Mouse (Mus musculus) layer of hippocampus, postnatal 10 days (tissue): ENCODE results near the gene Zfp276. TPM values are rescaled to one million over a fixed set of nuclear protein-coding genes. Genes with fewer than 3 reads are reported as not detected.
"Not testable (repeated sequence)": the region's sequence is repeated elsewhere in the genome, so short reads cannot be mapped to it uniquely, and the experiment has no call there.

Source experiments
- DNase-seq, 2 experiments: peaks; one replicate each; pipeline ENCODE4 v3.0.0; 2021; ENCODE audit warnings: low spot score in 2 of 2
- total RNA-seq, 2 experiments: library from RNA; stranded (reverse); gene quantifications; 2 replicates each; pipeline ENCODE4 v1.2.3; 2021

Gene Zfp276
- total RNA-seq, 2 experiments from 2014 or later, result 23.5 to 26.1 TPM

DNA sequence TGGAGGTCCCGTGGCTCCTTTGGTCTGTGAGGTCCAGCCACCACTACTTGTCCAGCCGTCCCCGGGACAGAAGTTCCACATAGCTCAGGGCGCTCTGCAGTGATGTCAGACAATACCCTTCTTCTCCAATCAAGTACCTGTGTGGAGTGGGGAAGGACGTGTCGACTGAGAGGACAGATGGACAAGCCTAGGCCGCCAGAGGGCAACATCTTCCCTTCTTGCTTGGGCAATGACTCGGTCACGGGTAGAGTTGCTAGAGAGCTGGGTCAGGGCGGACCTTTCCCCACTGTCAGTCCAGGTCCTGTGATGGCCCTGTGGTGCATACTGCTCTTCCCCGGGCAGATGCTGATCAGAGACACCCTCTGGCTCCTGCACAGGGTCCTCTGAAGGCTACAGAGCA lies 10.9 kb upstream of the Zfp276 start:
- DNase-seq, result no peak

DNA sequence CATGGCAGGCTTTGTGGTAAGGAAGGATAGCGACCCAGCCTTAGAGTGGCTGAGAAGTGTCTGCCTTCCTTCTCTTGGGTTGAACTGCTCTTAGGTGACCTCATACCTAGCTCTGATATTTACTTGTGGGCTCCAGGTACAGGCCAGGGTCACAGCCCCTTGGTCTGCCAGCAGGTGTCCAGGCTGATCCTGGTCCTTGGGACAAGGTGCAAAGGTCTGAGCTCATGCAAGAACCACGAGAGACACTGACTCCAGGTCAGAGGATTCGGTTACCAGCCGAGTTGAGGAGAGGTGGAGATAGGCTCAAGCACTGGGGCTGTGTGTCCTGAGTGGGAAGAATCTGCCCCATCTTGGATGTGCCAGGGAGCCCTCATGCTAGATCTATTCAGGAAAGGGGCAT lies 9.6 kb upstream of the Zfp276 start:
- DNase-seq, result no peak

DNA sequence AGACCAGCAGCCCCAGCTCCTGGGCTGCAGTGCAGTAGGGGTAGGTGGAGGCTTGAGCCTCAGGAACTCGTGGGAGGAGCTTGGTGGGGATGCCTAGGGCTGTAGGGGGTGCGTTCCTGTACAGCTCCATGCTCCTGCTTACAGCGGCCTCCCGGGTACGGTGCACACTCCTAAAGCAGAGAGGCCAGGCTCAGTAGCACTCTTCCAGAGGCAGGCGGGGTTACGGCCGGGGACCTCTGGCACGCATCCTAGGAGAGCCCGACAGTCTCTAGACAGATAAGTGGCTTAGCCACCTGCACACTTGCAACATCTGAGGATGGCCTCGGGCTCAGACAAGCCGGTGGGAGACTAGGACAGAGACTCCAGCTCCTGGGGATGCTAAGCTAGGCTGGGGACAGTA lies 8.5 kb upstream of the Zfp276 start:
- DNase-seq, result no peak

DNA sequence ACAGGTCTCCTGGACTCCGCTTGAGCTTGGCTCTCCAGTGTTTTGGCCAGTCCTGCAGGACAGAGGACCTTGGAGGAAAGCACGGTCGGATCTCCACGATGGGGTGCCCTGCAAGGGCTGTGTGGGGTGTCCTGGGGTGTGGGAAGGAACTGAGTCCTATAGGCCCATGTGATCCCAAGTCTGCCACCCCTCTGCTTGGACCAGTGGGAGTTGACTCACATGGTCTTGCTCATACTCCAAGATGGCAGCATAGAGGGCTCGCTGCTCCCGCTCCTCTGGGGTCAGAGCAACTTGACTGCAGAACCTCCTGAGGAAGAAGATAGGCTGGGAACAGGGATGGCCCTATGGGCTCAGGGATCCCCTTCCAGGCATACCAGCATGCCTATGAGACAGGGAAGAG lies 6.2 kb upstream of the Zfp276 start:
- no peak for DNase-seq

DNA sequence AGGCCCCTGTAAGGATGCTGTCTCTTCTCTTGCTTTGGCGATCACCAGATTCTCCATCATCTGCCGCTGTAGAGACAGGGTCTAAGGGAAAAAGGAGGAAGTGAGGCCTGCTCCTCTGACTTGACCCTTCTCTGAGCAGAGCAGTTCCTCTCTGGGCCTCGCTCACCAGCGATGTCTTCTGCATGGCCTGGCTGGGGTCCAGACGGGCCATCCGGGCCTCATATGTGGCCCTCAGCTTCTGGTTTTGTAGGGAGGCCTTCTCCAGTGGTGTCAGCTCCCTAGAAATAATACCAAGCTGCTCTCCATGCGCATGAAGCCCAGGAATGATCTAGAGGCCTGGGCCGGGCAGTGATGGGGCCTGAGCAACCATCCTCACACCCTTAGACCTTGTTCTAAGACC lies 5.4 kb upstream of the Zfp276 start:
- no peak for DNase-seq

DNA sequence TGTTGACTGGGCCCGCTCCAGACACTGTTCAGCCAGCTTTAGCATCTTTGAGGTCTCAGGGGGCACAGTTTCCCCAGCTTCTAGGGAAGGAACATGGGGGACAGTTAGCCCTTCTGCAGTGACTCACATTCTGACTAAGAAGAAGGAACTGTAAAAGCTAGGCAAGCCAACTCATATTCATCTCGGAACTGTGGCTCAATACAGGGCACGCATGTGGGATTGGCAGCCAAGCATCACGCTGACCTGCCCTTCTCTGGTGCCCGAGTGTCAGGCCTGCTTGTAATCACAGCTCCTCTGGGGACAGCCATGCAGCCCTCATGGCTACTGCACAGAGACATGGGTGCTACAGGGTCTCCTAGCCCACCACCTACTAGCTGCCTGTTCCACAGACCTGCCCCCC lies 3.1 kb upstream of the Zfp276 start:
- DNase-seq, result no peak

DNA sequence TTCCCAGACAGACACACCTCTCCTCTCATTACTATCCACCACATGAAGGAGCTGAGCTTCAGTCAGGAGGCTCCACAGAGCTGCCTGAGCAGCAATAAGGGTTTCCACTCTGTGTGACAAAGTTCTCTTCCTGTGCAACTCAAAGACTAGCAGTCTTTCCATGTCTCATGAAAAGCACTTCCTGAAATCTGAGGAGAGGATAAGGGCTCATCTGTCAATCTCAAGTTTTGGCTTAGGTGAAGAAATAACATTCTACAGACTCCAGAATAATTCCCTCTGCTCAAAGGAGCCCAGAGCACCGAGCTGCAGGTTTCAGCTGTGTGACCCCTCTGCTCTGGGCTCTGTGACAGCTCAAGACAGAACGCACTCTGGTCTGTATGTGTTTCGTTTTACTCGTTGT lies 1.1 kb upstream of the Zfp276 start:
- DNase-seq, result no peak

DNA sequence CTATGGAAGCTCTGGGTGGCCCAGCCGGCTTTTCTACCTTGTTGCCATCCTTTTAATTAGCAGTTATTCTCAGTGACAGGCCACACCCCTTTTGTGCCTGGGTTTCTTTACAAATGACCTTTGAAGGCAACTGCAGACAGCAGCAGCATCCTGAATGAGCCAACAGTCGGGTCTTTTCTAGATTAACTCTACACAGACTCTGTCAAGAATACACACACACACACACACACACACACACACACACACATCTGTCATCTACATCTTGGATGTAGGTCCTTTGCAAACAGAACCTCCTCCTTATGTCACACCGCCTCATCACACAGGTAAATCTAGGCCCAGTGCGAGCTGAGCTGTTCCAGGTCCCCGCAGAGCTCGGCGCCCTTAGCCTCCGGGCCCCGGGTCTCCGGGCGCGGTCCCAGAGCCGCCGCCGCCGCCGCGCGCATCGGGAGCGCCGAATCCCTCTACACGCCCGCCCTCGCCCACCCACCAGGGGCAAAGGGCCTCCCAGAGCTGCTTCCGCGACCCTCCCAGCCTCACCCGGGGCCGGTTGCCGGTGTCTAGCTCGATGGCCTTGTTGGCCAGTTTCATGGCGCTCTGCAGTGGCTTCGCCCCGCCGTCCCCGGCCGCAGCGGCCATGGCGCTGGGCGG lies 420 bp upstream of the Zfp276 start:
- no peak for DNase-seq

DNA sequence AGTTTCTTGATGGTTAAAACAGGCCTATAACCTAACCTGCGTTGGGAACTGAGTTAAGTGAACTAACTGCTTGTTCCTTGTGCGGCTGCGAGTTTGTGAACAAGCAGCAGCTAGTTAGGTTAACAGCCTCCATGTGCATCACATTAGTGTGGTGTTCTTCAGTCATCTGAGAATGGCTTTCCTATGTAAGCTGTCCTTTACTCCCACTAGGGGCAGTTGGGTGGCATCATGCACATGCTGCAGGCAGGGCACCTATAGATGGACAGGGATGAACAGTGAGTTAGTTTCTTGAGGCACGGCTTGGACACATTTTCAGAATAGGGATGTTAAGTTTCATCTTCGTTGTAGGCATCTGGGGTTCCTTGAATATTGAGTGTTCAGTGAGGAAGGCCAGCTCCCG lies 1.2 kb downstream of the Zfp276 start:
- no peak for DNase-seq

DNA sequence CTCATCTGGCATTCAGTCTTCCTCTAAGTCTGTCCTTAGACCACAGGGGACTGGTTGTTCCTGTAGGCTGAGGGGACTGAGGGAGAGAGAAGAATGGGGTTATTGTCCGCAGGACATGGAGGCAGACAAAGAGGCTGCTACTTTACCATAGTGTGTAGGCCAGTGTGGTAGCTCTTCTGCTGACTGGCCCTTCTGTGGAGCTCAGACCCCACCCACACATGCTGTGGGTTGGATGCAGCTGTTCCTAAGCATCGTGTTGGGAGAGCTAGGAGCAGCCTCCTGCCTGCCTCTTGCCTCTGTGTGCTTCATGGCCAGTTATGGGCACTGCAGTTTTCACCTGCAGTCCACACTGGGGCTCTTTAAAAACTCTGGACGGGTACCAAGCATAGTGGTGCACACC lies 3.1 kb downstream of the Zfp276 start:
- DNase-seq, result no peak

DNA sequence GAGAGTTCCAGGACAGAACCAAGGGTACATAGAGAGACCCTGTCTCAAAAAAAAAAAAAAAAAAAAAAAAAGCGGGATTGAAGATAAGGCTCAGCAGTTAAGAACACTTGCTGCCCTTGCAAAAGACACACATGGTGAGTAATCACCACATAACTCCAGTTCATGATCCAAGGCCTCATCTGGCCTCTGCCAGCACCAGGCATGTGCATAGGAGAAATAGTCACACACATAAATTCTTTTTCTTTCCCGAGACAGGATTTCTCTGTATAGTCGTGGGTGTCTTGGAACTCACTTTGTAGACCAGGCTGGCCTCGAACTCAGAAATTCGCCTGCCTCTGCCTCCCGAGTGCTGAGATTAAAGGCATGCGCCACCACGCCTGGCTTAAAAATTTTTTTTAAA lies 3.6 kb downstream of the Zfp276 start:
- DNase-seq, result not testable (repeated sequence)

DNA sequence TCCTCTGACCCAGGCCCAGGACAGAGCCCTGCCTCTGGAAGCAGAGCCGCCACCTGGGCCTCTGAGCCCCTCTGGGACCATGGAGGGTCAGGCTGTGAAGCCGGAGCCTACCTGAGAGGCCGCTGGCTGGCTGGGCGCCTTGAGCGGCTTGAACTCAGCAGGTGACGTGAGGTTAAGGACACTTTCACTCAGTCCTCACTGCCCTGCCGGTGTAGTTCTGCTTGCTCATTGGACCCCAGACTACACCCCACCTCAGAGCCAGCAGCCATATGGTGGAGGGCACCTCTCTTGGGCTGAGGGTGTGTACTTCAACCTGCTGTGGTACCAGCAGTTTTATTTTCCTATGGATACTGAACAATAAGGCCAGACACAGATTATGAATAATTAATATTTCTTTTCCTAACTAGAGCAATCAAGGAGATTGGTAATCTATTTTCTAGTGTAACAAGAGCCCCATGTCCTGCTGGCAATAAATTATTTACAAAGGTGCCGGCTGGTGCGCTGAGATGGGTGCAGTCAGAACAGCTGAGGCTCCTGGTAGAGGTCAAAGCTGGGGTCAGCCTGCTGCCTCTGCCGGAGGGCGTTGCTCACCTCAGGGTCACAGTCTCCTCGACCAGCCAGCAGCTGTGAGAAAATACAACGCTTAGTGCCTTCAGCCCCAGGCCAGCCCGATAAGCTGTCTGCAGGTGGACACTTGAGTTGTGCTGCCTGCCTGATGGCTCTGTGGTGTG lies 14.1 kb downstream of the Zfp276 start:
- no peak for DNase-seq

DNA sequence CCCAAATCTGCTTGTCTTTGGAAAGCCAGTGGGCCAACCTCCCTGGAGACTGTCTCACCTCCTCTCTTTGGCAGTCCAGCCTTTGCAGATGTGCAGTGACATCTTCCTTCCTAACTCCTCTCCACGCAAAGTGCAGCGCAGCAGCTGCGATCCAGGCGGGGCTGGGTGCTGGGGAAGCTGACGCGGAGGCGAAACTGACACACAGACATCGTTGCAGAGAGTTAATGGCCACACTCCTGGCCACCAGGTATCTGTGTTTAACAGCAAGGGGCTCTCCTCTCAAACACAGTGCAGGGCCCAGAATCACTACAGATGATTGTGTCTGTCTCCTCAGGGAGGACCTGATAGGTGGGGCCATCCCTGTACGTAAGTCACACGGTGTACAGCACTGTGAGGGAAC lies 17.2 kb downstream of the Zfp276 start:
- no peak for DNase-seq

DNA sequence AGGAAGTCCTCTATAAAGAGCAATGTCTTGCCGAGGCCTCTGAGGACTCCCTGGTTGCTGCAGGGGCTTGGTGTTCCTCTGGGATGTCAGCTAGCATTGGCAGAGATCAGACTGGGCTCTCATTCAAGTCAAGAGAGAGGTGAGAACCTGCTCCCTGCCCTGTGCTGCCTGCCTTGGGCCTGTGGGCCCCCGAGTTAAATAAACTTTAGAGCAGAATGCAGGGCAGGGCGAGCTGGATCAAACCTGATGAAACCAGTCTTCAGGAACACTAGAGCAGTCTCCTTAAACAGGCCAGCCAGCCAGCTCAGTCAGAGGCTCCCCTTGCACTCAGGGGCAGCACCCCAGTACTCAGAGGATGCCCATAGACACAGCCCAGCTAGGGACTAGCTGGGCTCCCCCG lies 17.9 kb downstream of the Zfp276 start:
- DNase-seq, result no peak

DNA sequence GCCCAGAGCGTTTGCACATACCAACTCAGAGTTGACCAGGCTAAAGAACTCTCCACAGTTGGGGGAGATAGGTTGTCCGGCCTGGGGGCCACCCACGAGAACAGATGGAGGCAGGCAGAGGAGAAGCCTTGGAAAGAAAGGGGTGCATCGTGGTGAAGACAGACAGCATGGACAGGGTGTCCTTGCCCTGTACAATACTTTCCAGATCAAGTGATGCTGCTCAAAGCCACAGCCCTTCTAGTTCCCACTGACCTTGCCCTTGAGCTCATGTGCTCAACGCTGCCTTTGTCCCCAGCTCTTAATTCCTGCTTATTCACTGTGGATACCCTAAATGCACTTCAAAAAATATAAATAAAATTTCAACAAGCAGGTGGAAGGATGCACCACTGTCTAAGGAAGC lies 20.5 kb downstream of the Zfp276 start:
- no peak for DNase-seq

DNA sequence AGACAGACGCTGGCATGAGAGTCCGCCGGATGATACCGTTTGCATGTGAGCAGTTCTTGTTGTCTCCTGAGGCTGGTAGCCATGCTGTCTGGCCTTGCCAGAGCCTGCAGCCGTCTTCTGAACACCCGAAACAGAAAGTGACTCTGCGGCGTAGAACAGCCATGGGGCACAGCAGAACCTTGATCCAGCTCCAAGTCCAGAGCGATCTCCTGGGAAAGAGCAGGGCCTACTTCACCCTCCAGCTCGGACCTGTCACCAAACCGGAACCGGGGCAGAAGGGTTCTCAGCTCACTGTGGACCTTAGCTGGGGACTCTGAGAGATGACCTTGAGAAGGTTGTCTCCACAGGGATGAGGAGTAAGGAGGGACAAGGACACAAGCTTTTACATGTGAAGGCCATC lies 21.1 kb downstream of the Zfp276 start:
- DNase-seq, result no peak

DNA sequence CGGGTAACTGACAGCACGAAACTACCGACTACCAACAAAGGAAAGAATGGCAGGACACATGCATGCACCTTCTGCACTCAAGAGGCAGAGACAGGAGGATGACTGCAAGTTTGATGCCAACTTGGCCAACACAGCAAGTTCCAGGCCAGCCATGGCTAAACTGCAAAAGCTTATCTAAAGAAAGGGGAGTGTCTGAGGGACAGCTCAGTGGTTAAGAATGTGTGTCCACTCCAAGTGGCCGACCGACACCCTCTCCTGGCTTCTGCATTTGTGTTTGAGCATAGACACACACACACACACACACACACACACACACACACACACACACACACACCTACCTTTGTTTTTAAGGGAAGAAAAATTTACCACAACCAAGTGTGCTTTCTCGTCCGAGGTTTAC lies 24.4 kb downstream of the Zfp276 start:
- no peak for DNase-seq

DNA sequence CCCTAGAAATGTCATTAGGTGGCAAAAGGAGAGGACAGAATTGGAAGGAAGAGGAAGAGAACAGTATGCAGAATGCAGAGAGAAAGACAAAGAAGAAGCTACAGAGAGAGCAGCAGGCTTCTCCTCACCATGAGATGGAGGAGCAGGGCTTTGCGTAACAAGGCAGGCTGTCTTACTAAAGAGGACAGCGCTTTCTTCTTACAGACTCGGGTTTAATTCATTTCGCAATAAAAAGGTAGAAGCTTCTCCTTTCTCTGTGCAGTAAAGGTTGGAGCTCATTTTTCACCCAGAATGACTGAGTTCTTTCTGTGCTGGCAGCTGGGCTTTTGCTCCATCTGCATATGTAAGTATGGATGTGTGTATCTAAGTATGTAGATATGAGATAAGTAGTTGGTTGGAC lies 25.8 kb downstream of the Zfp276 start:
- no peak for DNase-seq

DNA sequence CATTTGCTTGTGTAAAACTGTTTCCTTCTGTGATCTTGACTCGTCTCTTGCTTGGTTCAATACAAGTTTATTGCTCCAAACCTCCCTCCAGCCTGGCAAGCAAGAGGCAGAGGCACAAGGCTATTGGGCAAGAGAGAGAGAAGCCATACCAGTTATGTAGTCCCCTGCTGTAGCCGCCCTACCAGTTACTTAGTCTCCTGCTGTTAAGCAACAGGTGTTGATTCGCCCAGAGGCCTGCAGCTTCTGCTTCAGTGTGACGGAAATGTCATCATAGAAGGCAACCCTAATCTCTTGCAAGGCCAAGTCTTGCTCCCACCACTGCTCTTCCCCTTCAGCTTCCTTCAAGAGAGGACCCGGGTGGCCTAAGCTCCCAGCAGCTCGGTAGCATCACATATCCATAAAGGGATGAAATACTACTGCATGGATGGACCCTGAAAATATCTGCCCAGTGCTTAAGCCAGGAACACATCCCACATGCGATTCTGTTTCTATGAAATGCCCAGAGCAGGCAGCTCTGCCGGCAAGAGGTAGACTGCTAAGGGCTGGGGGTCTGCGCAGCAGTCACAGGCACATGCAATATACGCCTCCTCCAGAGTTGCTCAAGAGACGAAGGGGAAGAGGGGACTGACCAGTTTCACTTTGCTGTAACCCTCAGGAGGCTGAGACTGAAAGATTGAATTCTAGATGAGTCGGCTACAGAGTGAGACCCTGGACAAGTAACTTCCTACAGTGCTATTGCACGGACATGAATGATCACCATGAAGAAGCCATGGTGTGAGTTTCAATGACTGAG lies 26.5 kb downstream of the Zfp276 start:
- DNase-seq, result no peak

DNA sequence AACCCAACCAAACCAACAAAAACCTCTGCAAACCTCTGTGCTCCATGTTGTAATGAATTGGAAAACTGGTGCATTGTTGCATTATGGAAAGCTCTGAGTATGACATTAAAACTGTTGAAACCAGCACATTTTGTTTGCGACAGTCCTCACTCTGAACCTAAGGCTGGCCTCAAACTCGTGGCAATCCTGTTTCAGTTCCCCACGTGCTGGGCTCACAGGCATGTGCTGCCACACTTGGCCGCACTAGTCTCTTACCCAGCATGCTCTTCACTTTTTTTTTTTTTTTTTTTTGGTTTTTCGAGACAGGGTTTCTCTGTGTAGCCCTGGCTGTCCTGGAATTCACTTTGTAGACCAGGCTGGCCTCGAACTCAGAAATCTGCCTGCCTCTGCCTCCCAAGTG lies 29.0 kb downstream of the Zfp276 start:
- not testable (repeated sequence) for DNase-seq

DNA sequence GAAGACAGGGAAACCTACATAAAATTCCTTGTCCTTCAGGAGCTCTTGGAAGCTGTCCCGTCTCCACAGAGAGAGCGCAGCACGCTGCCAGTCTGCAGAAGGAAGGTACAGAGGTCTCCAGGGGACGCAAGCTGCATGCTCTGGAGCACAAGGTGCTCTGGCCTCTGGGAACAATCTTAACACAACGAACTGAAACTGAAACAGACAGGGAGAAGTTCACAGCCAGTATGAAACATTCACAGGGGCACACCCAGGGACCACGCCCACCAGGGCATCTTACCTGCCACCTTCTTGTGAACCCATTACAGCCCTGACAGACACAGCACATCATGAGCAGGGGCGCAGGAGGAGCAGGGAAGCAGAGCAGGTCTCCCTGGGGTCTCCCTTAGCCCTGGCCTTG lies 30.0 kb downstream of the Zfp276 start:
- DNase-seq, result no peak

DNA sequence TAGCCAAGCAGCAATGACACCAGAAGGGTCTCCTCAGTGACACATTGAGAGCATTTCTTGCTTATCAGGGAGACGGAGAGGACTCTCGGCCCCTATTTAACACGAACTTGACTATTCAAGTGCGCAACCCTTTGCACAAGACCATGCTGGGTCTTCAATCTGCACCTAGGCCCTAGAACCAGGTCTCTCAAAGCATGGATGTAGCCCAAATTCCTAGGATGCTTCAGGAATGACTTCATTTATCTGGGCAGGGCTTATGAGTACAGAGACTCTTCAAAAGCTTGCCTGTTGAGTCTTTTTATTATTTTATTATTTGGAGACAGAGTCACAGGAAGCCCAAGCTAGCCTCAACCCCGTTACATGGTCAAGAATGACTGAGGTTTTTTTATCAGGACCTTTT lies 30.5 kb downstream of the Zfp276 start:
- DNase-seq, result no peak

DNA sequence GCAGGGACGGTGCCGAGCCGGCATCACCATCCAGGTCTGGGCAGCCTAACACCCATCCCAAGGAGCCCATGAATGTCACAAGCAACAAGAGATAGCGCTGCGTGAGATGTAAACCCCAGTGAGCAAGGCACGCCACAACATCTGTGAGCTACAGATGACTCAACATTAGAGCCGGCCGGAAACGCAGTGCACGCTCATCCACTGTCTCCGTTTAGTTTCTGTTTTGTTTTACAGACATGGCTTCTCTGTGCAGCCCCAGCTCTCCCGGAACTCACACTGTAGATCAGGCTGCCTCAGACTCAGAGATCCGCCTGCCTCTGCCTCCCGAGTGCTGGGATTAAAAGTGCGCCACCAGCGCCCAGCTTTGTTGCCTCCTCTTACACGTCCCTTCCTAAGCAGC lies 33.4 kb downstream of the Zfp276 start:
- no peak for DNase-seq
